Mouse (Mus musculus) hindbrain, embryonic 11.5 days (tissue): ENCODE data around the gene Mt2. TPM values are rescaled to one million over a fixed set of nuclear protein-coding genes. Genes with fewer than 3 reads are reported as not detected.
"Not testable (repeated sequence)": the region's sequence is repeated elsewhere in the genome, so short reads cannot be mapped to it uniquely, and the experiment has no call there.

Source experiments
- ATAC-seq: fragments of 200-750 bp; cut with Nextera tagmentation; 2 replicates; pipeline ENCODE4 v1.8.0; 2017; ENCODE audit warnings: mild to moderate bottlenecking, moderate TSS enrichment, moderate library complexity; ENCODE audit not compliant: low FRiP score
- DNase-seq: peaks from one replicate; pipeline ENCODE4 v3.0.0-alpha.2; 2015; ENCODE audit warnings: low spot score
- H3K27ac ChIP-seq: fragments of 300-500 bp; sonication (generic); 2 replicates; pipeline ENCODE4 v1.5.1; 2014; ENCODE audit warnings: mild to moderate bottlenecking, low read depth, low read length
- H3K27me3 ChIP-seq: fragments of 300-500 bp; sonication (generic); 2 replicates; pipeline ENCODE4 v1.6.1; 2014; ENCODE audit warnings: mild to moderate bottlenecking, low read length, moderate library complexity, mixed read lengths; ENCODE audit not compliant: control insufficient read depth, insufficient read depth
- H3K36me3 ChIP-seq: fragments of 300-500 bp; sonication (generic); 2 replicates; pipeline ENCODE4 v1.6.1; 2014; ENCODE audit warnings: mild to moderate bottlenecking, low read length, moderate library complexity, mixed read lengths; ENCODE audit not compliant: control insufficient read depth, insufficient read depth
- H3K4me1 ChIP-seq: fragments of 300-500 bp; sonication (generic); replicated peaks from 2 replicates; pipeline ENCODE4 v1.6.1; 2014; ENCODE audit warnings: low read length, mixed read lengths; ENCODE audit not compliant: control insufficient read depth, insufficient read depth
- H3K4me2 ChIP-seq: fragments of 300-500 bp; sonication (generic); replicated peaks from 2 replicates; pipeline ENCODE4 v1.6.1; 2014; ENCODE audit warnings: mild to moderate bottlenecking, low read depth, low read length
- H3K4me3 ChIP-seq: fragments of 300-500 bp; sonication (generic); 2 replicates; pipeline ENCODE4 v1.5.1; 2014; ENCODE audit warnings: low read depth, low read length
- H3K9ac ChIP-seq: fragments of 300-500 bp; sonication (generic); 2 replicates; pipeline ENCODE4 v1.6.1; 2014; ENCODE audit warnings: low read depth, low read length
- H3K9me3 ChIP-seq: fragments of 300-500 bp; sonication (generic); 2 replicates; pipeline ENCODE4 v1.6.1; 2016; ENCODE audit warnings: low read length; ENCODE audit not compliant: control insufficient read depth
- WGBS: fragments of 180-500 bp; shearing (Covaris S2); extraction: QIAGEN DNeasy Blood & Tissue Kit; methylation state at CpG from one replicate; pipeline ENCODE4 v1.1.7; 2014; 5-methylcytosine and 5-hydroxymethylcytosine counted together
- polyA plus RNA-seq: library from polyadenylated mRNA; unstranded; fragments of >200 nt; fragmentation: Nextera tagmentation; extraction: Ambion mirVana; gene quantifications from 2 replicates; pipeline ENCODE4 v1.2.1, GENCODE M21; 2014

The Mt2 gene
- 24.1 and 29.3 TPM in 2 replicates for polyA plus RNA-seq

GRCm38 (mm10) chr8:94172075-94172808 lies at the start of gene Mt2:
Gene Mt2, plus strand, starts transcription at chr8:94172664.
- no peak within 1 kb of the TSS for H3K27ac ChIP-seq
- H3K36me3 ChIP-seq: no peaks in the 10 kb centered on the region
- peaks cover 55% of the 10 kb centered on the region for H3K27me3 ChIP-seq
- peak within 1 kb of the TSS; percentile 42 for H3K4me3 ChIP-seq
- under 1% methylated on average over 55 of the region's 56 CpGs for WGBS
- no peaks in the 10 kb centered on the region for H3K9me3 ChIP-seq
- H3K4me1 ChIP-seq: 0 out of 2 replicates have a peak, but pooled peaks cover 3% of the 10 kb centered on the region
- peak; percentile 66 for ATAC-seq
- peak within 1 kb of the TSS; percentile 43 for H3K9ac ChIP-seq
- peak; percentile 70 for DNase-seq
- H3K4me2 ChIP-seq: peak within 1 kb of the TSS; percentile 85

- ATAC-seq (no peak), DNase-seq (no peak)
- WGBS: 62% methylated on average over 8 of the region's 8 CpGs
- no peaks in the 10 kb centered on the region for H3K9me3 ChIP-seq
- no peaks in the 10 kb centered on the region for H3K27me3 ChIP-seq
- no peaks in the 10 kb centered on the region for H3K36me3 ChIP-seq
- H3K4me2 ChIP-seq: no peak overlapping the region
- H3K4me1 ChIP-seq: no peaks in the 10 kb centered on the region; the same call in 1 of the 2 replicates
- H3K4me3 ChIP-seq: no peak overlapping the region
- H3K27ac ChIP-seq: no peak overlapping the region
- no peak overlapping the region for H3K9ac ChIP-seq
Observed at GRCm38 (mm10) chr8:94122711-94123468, 49.6 kb upstream of the Mt2 start.

- no peak for ATAC-seq
- H3K9me3 ChIP-seq: no peaks in the 10 kb centered on the region
- no peak for DNase-seq
- no peaks in the 10 kb centered on the region for H3K36me3 ChIP-seq
- WGBS: 92% methylated on average over 6 of the region's 6 CpGs
- H3K4me1 ChIP-seq: no peaks in the 10 kb centered on the region
- no peak overlapping the region for H3K27ac ChIP-seq
- H3K4me3 ChIP-seq: no peak overlapping the region
- no peak overlapping the region for H3K9ac ChIP-seq
- H3K27me3 ChIP-seq: no peaks in the 10 kb centered on the region
- no peak overlapping the region for H3K4me2 ChIP-seq
Observed at GRCm38 (mm10) chr8:94127711-94128110, 44.8 kb upstream of the Mt2 start.

GRCm38 (mm10) chr8:94129133-94129789 lies 43.2 kb upstream of the Mt2 start:
- no peak overlapping the region for H3K4me3 ChIP-seq
- H3K9me3 ChIP-seq: no peaks in the 10 kb centered on the region
- no peaks in the 10 kb centered on the region for H3K36me3 ChIP-seq
- H3K27me3 ChIP-seq: no peaks in the 10 kb centered on the region
- ATAC-seq (no peak), DNase-seq (no peak)
- WGBS: 71% methylated on average over 6 of the region's 6 CpGs
- H3K4me2 ChIP-seq: no peak overlapping the region
- no peaks in the 10 kb centered on the region for H3K4me1 ChIP-seq
- H3K27ac ChIP-seq: no peak overlapping the region
- H3K9ac ChIP-seq: no peak overlapping the region

- no peaks in the 10 kb centered on the region for H3K27me3 ChIP-seq
- no peaks in the 10 kb centered on the region for H3K4me1 ChIP-seq
- H3K9me3 ChIP-seq: no peaks in the 10 kb centered on the region
- H3K4me3 ChIP-seq: no peak overlapping the region
- no peak overlapping the region for H3K27ac ChIP-seq
- 87% methylated on average over 4 of the region's 4 CpGs for WGBS
- no peak overlapping the region for H3K4me2 ChIP-seq
- ATAC-seq: no peak
- no peak overlapping the region for H3K9ac ChIP-seq
- DNase-seq: no peak
- H3K36me3 ChIP-seq: no peaks in the 10 kb centered on the region
Observed at GRCm38 (mm10) chr8:94130126-94130525, 42.3 kb upstream of the Mt2 start.

- Histone ChIP-seq H3K4me3 (no peak overlapping the region), H3K27me3 (no peaks in the 10 kb centered on the region), H3K36me3 (no peaks in the 10 kb centered on the region), H3K27ac (no peak overlapping the region), H3K9me3 (no peaks in the 10 kb centered on the region), H3K4me2 (no peak overlapping the region), H3K4me1 (no peaks in the 10 kb centered on the region), H3K9ac (no peak overlapping the region)
- 82% methylated on average over 5 of the region's 5 CpGs for WGBS
- DNase-seq (no peak), ATAC-seq (no peak)
Observed at GRCm38 (mm10) chr8:94132096-94132495, 40.4 kb upstream of the Mt2 start.

GRCm38 (mm10) chr8:94134601-94135000 lies 37.9 kb upstream of the Mt2 start:
- not testable (repeated sequence) for H3K36me3 ChIP-seq, ATAC-seq, H3K4me1 ChIP-seq, H3K4me2 ChIP-seq, H3K9me3 ChIP-seq, H3K27ac ChIP-seq, H3K4me3 ChIP-seq, H3K27me3 ChIP-seq, DNase-seq, H3K9ac ChIP-seq
- WGBS: 67% methylated on average over 3 of the region's 3 CpGs

- H3K9ac ChIP-seq: no peak overlapping the region
Observed at GRCm38 (mm10) chr8:94135556-94135955, 36.9 kb upstream of the Mt2 start.

More at GRCm38 (mm10) chr8:94135556-94135955, 36.9 kb upstream of the Mt2 start:
- Histone ChIP-seq H3K27ac (no peak overlapping the region), H3K36me3 (no peaks in the 10 kb centered on the region), H3K4me1 (no peaks in the 10 kb centered on the region), H3K4me3 (no peak overlapping the region), H3K9me3 (no peaks in the 10 kb centered on the region), H3K4me2 (no peak overlapping the region), H3K27me3 (no peaks in the 10 kb centered on the region)
- ATAC-seq (no peak), DNase-seq (no peak)
- WGBS: 89% methylated on average over 6 of the region's 6 CpGs
